Mouse (Mus musculus): ENCODE results near the gene Ndufv3. TPM values are rescaled to one million over a fixed set of nuclear protein-coding genes. Genes with fewer than 3 reads are reported as not detected.

The Ndufv3 gene
- polyA plus RNA-seq, 1 experiment from 2014 or later = 332 TPM

Small RNA genes within 50 kb of the gene (microRNA-seq; reads per million reads assigned to microRNA genes)
- not detected for gene Gm24970

Other genes with a start within 250 kb of the Ndufv3 start
- gene Rsph1, start 242.7 kb upstream of the Ndufv3 start, polyA plus RNA-seq (2016; fragmentation: Nextera tagmentation; extraction: Ambion mirVana) = 1.2 and 1.9 TPM in 2 replicates
- gene Slc37a1, start 233.3 kb upstream of the Ndufv3 start, polyA plus RNA-seq (2016; fragmentation: Nextera tagmentation; extraction: Ambion mirVana) = 15.9 and 19.4 TPM in 2 replicates
- gene Pde9a, start 133.9 kb upstream of the Ndufv3 start, polyA plus RNA-seq (2016; fragmentation: Nextera tagmentation; extraction: Ambion mirVana) = 35.2 and 42.7 TPM in 2 replicates
- 36.4 and 38.4 TPM in 2 replicates for gene Wdr4, start 135 bp upstream of the Ndufv3 start, polyA plus RNA-seq (2016; fragmentation: Nextera tagmentation; extraction: Ambion mirVana)
- gene Pknox1, start 44.6 kb downstream of the Ndufv3 start, polyA plus RNA-seq (2016; fragmentation: Nextera tagmentation; extraction: Ambion mirVana) = 42.3 and 45.2 TPM in 2 replicates
- 2.9 and 3.3 TPM in 2 replicates for gene Cbs, start 117.1 kb downstream of the Ndufv3 start, polyA plus RNA-seq (2016; fragmentation: Nextera tagmentation; extraction: Ambion mirVana)
- 305 and 307 TPM in 2 replicates for gene U2af1, start 138.8 kb downstream of the Ndufv3 start, polyA plus RNA-seq (2016; fragmentation: Nextera tagmentation; extraction: Ambion mirVana)
- not detected in 2 replicates for gene Cryaa, start 157.7 kb downstream of the Ndufv3 start, polyA plus RNA-seq (2016; fragmentation: Nextera tagmentation; extraction: Ambion mirVana)

Measured in neural tube, embryonic 12.5 days (tissue).